Mouse (Mus musculus) intestine, embryonic 16.5 days (tissue): ENCODE results near the gene Eef1akmt2. TPM values are rescaled to one million over a fixed set of nuclear protein-coding genes. Genes with fewer than 3 reads are reported as not detected.

Experiments used
- ATAC-seq: fragments of 200-750 bp; cut with Nextera tagmentation; 2 replicates; pipeline ENCODE4 v1.8.0; 2017; ENCODE audit warnings: moderate TSS enrichment, moderate library complexity
- H3K27ac ChIP-seq: fragments of 300-500 bp; sonication (generic); 2 replicates; pipeline ENCODE4 v1.5.1; 2014; ENCODE audit warnings: mild to moderate bottlenecking, low read length
- H3K27me3 ChIP-seq: fragments of 300-500 bp; sonication (generic); replicated peaks from 2 replicates; pipeline ENCODE4 v1.6.1; 2014; ENCODE audit warnings: low read length, control low read depth, mixed read lengths; ENCODE audit not compliant: control insufficient read depth, insufficient read depth
- H3K36me3 ChIP-seq: fragments of 300-500 bp; sonication (generic); 2 replicates; pipeline ENCODE4 v1.6.1; 2014; ENCODE audit warnings: low read length, control low read depth; ENCODE audit not compliant: control insufficient read depth, insufficient read depth
- H3K4me1 ChIP-seq: fragments of 300-500 bp; sonication (generic); 2 replicates; pipeline ENCODE4 v1.6.1; 2014; ENCODE audit warnings: low read length, control low read depth, mixed read lengths; ENCODE audit not compliant: control insufficient read depth, insufficient read depth
- H3K4me2 ChIP-seq: fragments of 300-500 bp; sonication (generic); 2 replicates; pipeline ENCODE4 v1.6.1; 2014; ENCODE audit warnings: low read depth, low read length, control low read depth
- H3K4me3 ChIP-seq: fragments of 300-500 bp; sonication (generic); 2 replicates; pipeline ENCODE4 v1.5.1; 2014; ENCODE audit warnings: mild to moderate bottlenecking, low read length
- H3K9ac ChIP-seq: fragments of 300-500 bp; sonication (generic); 2 replicates; pipeline ENCODE4 v1.6.1; 2014; ENCODE audit warnings: low read depth, low read length
- H3K9me3 ChIP-seq: fragments of 300-500 bp; sonication (generic); 2 replicates; pipeline ENCODE4 v1.6.1; 2016; ENCODE audit warnings: low read length, control low read depth; ENCODE audit not compliant: control insufficient read depth
- WGBS: fragments of 180-500 bp; shearing (Covaris S2); extraction: QIAGEN DNeasy Blood & Tissue Kit; methylation state at CpG from one replicate; pipeline ENCODE4 v1.1.7; 2014; 5-methylcytosine and 5-hydroxymethylcytosine counted together
- polyA plus RNA-seq: library from polyadenylated mRNA; unstranded; fragments of >200 nt; fragmentation: Nextera tagmentation; extraction: Ambion mirVana; gene quantifications from 2 replicates; pipeline ENCODE4 v1.2.1, GENCODE M21; 2015

The Eef1akmt2 gene
- polyA plus RNA-seq, 1 experiment from 2014 or later = 52.1 TPM

DNA sequence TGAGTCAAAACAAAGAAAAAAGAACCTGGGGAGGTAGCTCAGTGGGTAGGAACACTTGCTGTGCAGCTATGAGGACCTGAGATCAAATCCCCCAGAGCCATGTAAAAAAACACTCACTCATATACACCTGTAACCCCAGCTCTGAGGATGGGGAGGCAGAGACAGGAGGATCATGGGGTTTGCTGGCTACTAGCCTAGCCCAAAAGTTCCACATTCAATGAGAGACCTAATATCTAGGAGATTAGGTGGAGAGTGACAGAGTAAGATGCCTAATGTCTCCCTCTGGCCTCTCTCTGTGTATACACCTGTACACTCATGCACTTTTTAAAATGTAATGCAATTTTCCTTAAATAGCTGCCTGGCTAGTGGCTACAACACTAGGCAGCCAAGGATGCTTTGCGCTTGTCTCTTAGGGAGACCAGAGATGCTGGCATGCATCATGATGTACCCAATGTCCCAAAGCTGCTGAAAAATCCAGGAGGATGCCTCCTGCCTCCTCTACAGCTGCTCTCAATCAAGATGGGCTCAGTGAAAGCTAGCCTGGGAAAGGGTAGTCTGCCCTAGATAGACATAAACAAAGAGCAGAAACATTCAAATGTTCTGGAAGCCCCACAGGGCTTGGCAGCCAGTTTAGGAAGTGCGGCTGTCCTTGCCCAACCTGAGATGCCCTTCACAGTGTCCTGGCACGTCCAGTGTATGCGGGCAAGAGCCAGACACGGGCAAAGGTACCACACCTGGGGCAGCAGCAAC, 39.3 kb upstream of the Eef1akmt2 start:
- Histone ChIP-seq H3K4me2 (no peak overlapping the region), H3K4me3 (no peak overlapping the region), H3K4me1 (no peaks in the 10 kb centered on the region), H3K9me3 (no peaks in the 10 kb centered on the region), H3K27ac (no peak overlapping the region), H3K9ac (no peak overlapping the region), H3K27me3 (no peaks in the 10 kb centered on the region), H3K36me3 (no peaks in the 10 kb centered on the region)
- ATAC-seq = no peak
- 71% methylated on average over 5 of the region's 5 CpGs for WGBS

DNA sequence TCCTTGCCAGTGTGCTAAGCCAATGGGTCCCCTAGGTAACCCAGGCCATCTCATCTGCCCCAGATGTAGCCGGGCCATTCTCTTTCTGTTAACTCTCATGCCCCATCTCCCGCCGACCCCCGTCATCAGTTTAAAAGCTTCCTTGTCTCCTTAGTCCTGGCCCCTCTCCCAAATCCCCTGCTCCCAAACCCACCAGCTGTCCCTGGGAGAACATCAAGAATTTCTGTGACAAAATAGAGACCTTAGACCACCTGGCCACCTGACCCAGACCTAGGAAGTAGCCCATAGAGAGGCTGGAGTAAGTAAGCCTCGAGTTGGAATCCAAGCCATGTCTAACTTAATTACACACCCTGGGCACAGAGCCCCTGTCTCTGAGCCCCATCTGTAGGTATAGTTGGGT, 37.7 kb upstream of the Eef1akmt2 start:
- Histone ChIP-seq H3K4me3 (no peak overlapping the region), H3K9ac (no peak overlapping the region), H3K9me3 (no peaks in the 10 kb centered on the region), H3K27ac (no peak overlapping the region), H3K27me3 (no peaks in the 10 kb centered on the region), H3K4me1 (no peaks in the 10 kb centered on the region), H3K36me3 (no peaks in the 10 kb centered on the region), H3K4me2 (no peak overlapping the region)
- ATAC-seq = no peak
- 89% methylated on average over 5 of the region's 5 CpGs for WGBS

DNA sequence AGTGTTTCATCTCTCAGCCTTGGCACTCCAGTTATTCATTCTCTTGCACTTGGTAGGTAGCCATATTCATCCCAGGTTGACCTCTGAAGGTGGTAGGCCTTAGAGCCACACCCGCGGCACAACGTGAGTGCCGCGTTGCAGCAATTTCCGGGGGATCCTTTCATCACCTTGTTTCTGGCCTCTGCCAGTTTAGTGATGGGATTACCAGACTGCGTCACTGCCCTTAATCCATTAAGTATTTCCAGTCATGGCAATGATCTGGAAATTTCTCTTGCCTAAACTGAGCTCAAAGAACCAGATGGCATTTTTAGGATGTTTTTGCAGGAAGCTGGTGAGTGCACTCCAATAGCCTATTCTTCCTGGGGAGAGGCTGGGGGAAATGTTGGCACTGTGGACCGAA, 37.2 kb upstream of the Eef1akmt2 start:
- Histone ChIP-seq H3K9ac (no peak overlapping the region), H3K9me3 (no peaks in the 10 kb centered on the region), H3K36me3 (0 out of 2 replicates have a peak, but pooled peaks cover under 1% of the 10 kb centered on the region), H3K27ac (no peak overlapping the region), H3K4me2 (no peak overlapping the region), H3K4me1 (no peaks in the 10 kb centered on the region), H3K27me3 (no peaks in the 10 kb centered on the region), H3K4me3 (no peak overlapping the region)
- 93% methylated on average over 8 of the region's 8 CpGs for WGBS
- ATAC-seq = no peak

DNA sequence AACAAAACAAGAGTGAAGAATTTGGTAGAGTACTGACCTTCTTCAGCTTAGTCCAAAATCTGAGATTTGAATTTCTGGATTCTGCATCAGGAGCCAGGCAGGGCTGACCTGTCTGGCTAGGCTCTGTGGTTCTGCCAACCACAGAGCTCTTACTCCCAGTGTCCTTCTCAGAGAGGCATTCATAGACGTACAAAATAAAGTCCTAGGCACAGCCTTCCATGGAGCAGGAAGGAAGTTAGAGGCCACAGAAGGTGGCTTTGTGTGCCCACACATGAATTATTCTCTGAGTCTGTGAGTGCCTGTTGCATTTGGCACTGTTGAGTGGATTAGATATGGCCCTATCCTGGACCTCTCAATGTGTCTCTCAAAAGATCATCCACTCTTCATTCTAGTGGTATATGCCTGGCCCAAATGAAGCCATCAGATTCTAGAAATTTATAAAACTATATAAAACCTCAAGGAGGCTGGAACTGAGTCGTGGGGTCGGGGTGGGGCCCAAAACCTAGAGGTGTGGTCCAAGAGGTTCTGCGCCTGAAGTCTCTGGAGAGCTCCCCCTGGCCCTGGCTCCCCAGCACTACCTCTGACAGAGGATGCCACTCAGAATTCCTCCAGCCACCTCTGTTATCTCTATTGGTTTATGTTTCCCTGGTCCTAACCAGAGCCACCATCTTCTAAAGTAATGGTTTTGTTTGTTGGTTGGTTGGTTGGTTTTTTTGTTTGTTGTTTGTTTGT, 36.2 kb upstream of the Eef1akmt2 start:
- Histone ChIP-seq H3K4me1 (no peaks in the 10 kb centered on the region), H3K4me2 (no peak overlapping the region), H3K9ac (no peak overlapping the region), H3K27ac (no peak overlapping the region), H3K9me3 (no peaks in the 10 kb centered on the region), H3K4me3 (no peak overlapping the region), H3K27me3 (no peaks in the 10 kb centered on the region), H3K36me3 (0 out of 2 replicates have a peak, but pooled peaks cover 2% of the 10 kb centered on the region)
- no peak for ATAC-seq
- WGBS = 75% methylated on average over 4 of the region's 4 CpGs

DNA sequence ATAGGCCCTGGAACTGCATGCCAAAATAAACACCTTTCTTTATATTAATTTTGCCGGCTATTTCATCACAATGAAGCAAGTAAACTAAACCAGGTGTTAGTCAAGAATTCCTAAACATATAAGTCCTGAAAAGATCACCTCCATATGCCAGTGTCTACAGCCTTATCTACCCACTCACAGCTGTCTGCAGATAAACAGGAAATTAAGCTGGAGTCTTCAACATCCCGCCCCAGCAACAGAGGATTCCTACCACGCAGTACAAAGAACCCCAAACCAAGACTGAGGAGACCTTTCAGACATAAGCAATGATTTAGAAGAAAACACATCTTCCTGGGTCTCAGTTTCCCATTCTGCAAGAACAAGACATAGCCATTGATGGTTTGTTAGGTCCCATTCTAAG, 35.6 kb upstream of the Eef1akmt2 start:
- H3K4me2 ChIP-seq = no peak overlapping the region
- no peaks in the 10 kb centered on the region for H3K4me1 ChIP-seq
- no peak overlapping the region for H3K4me3 ChIP-seq
- peaks cover 2% of the 10 kb centered on the region; the same call in 1 of the 2 replicates for H3K36me3 ChIP-seq
- H3K9ac ChIP-seq = no peak overlapping the region
- 66% methylated on average over 3 of the region's 3 CpGs for WGBS
- ATAC-seq = no peak
- H3K27ac ChIP-seq = no peak overlapping the region
- H3K9me3 ChIP-seq = no peaks in the 10 kb centered on the region
- H3K27me3 ChIP-seq = no peaks in the 10 kb centered on the region

DNA sequence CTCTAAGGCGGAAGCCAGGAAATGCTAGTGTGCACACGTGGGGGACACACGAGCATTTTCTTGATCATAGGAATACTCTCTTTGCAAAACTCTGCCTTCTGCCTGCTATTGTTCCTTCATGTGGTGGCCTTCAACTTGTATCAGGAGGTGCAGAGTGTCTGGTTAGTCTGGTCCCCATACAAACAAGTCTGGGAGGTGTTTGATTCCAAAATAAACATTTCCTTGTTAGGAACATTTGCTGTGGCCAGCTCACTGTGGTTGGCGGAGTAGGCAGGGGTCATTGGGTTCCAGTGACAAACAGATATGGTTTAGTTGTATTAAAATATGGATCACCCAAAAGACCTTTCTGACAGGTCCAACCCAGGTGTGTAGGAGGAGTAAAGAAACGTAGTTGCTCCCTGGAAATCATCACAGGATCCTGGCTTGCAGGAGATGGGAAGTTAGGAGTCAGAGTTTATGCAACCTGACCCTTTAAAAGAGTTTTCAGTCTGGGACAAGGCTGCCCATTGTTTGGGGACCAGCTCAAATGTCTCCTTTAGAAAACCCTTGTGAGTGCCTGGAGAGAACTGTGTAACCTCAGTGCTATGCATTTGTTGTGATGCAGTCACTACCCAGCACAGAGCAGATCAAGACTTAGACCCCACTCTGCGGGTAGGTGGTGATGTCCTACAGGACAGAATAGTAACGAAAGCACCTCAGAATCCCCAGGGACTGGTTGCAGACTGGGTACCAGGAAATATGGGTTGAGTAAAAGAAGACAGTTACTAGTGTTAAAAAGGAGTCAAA, 34.7 kb upstream of the Eef1akmt2 start:
- no peak overlapping the region for H3K9ac ChIP-seq
- no peaks in the 10 kb centered on the region for H3K4me1 ChIP-seq
- no peak overlapping the region for H3K27ac ChIP-seq
- no peak overlapping the region for H3K4me2 ChIP-seq
- no peak for ATAC-seq
- H3K9me3 ChIP-seq = no peaks in the 10 kb centered on the region
- WGBS = 53% methylated on average over 7 of the region's 7 CpGs
- no peak overlapping the region for H3K4me3 ChIP-seq
- peaks cover 2% of the 10 kb centered on the region; the same call in 1 of the 2 replicates for H3K36me3 ChIP-seq
- H3K27me3 ChIP-seq = no peaks in the 10 kb centered on the region

DNA sequence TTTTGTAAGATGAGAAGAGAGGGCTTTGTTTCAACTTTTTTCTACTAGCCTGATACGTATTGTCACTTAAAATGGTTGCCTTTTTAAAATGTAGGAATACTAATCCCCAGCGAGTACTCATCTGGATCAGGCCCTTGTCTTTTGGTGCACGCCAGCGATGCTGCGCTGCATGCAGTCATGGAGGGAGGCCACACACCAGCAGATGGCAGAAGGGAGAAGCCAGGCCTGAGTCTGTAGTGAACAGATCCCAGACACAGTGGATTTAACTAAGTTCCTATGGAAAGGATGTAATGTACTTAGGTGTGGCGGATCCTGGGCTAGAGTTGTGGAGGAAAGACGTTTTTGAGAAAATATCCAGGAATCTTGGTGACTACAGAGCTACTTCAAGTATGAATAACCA, 31.6 kb upstream of the Eef1akmt2 start:
- Histone ChIP-seq H3K27me3 (no peaks in the 10 kb centered on the region), H3K4me3 (no peak overlapping the region), H3K27ac (no peak overlapping the region), H3K4me2 (no peak overlapping the region), H3K36me3 (peaks cover 20% of the 10 kb centered on the region), H3K9me3 (no peaks in the 10 kb centered on the region), H3K9ac (no peak overlapping the region), H3K4me1 (no peaks in the 10 kb centered on the region)
- 95% methylated on average over 7 of the region's 7 CpGs for WGBS
- ATAC-seq = no peak

DNA sequence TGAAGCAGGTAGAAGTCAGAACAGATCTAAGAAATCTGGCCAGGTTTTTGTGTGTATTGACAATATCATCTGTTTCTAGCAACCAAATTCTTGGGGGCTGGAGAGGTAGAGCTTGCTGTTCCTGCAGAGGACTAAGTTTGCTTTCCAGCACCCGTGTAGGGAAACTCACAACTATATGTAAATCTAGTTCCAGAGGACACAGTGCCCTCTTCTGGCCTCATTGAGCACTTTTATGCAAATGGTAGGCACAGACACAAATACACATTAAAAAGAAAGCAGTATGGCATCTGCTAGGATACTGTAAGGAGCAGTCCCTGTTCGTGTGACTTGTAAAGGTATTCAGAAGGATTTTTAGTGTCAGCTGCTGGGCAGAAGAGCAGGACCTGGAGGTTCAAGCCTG, 29.9 kb upstream of the Eef1akmt2 start:
- Histone ChIP-seq H3K27ac (no peak overlapping the region), H3K27me3 (no peaks in the 10 kb centered on the region), H3K36me3 (peaks cover 25% of the 10 kb centered on the region), H3K9ac (no peak overlapping the region), H3K4me3 (no peak overlapping the region), H3K9me3 (no peaks in the 10 kb centered on the region), H3K4me1 (no peaks in the 10 kb centered on the region), H3K4me2 (no peak overlapping the region)
- 72% methylated on average over 2 of the region's 2 CpGs for WGBS
- no peak for ATAC-seq

DNA sequence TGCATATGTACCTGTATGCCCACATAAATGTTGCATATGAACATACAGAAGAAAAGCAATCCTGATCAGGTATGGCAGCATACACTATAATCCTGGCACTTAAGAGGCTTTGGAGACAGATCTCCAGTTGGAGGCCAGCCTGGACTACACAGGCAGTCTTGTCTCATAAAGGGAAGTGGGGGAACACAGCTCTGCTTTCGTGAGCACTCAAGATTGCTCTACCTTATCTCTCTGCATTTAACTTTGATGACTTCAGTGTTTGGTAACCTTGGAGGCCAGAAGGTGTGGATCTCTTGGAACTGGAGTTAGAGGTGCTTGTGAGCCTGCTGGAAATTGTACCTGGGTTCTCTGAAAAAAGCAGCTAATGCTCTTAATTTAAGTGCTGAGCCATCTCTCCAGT, 27.8 kb upstream of the Eef1akmt2 start:
- 68% methylated on average over 1 of the region's 1 CpGs for WGBS
- Histone ChIP-seq H3K4me3 (no peak overlapping the region), H3K36me3 (peaks cover 31% of the 10 kb centered on the region), H3K27ac (no peak overlapping the region), H3K4me2 (no peak overlapping the region), H3K27me3 (no peaks in the 10 kb centered on the region), H3K9ac (no peak overlapping the region), H3K4me1 (no peaks in the 10 kb centered on the region), H3K9me3 (no peaks in the 10 kb centered on the region)
- ATAC-seq = no peak
